Mouse (Mus musculus) intestine, embryonic 15.5 days (tissue): ENCODE measurements at regions not wholly inside any gene's neighbourhood (a gene's known extent, or its start where the extent isn't known, plus 50 kb on each side); places are given as distances from the start of the nearest gene placed in this dataset.

Experiments used
- ATAC-seq: fragments of 200-750 bp; cut with Nextera tagmentation; 2 replicates; pipeline ENCODE4 v1.8.0; 2017; ENCODE audit warnings: moderate TSS enrichment, moderate library complexity
- H3K27ac ChIP-seq: fragments of 300-500 bp; sonication (generic); 2 replicates; pipeline ENCODE4 v1.5.1; 2015; ENCODE audit warnings: mild to moderate bottlenecking, inconsistent platforms
- H3K27me3 ChIP-seq: fragments of 300-500 bp; sonication (generic); replicated peaks from 2 replicates; pipeline ENCODE4 v1.6.1; 2015; ENCODE audit warnings: inconsistent platforms
- H3K36me3 ChIP-seq: fragments of 300-500 bp; sonication (generic); 2 replicates; pipeline ENCODE4 v1.6.1; 2015; ENCODE audit warnings: inconsistent platforms
- H3K4me1 ChIP-seq: fragments of 300-500 bp; sonication (generic); replicated peaks from 2 replicates; pipeline ENCODE4 v1.6.1; 2015; ENCODE audit warnings: inconsistent platforms
- H3K4me2 ChIP-seq: fragments of 300-500 bp; sonication (generic); replicated peaks from 2 replicates; pipeline ENCODE4 v1.6.1; 2015; ENCODE audit warnings: mild to moderate bottlenecking, inconsistent platforms
- H3K4me3 ChIP-seq: fragments of 300-500 bp; sonication (generic); replicated peaks from 2 replicates; pipeline ENCODE4 v1.5.1; 2015; ENCODE audit warnings: inconsistent platforms
- H3K9ac ChIP-seq: fragments of 300-500 bp; sonication (generic); 2 replicates; pipeline ENCODE4 v1.6.1; 2015; ENCODE audit warnings: inconsistent platforms
- H3K9me3 ChIP-seq: fragments of 300-500 bp; sonication (generic); 2 replicates; pipeline ENCODE4 v1.6.1; 2016; ENCODE audit warnings: inconsistent platforms
- WGBS: fragments of 180-500 bp; shearing (Covaris S2); methylation state at CpG from one replicate; pipeline ENCODE4 v1.1.7; 2015; 5-methylcytosine and 5-hydroxymethylcytosine counted together

GRCm38 (mm10) chr4:84222805-84223335 is 452.2 kb downstream of the Bnc2 start:
- no peak overlapping the region for H3K4me3 ChIP-seq
- H3K4me1 ChIP-seq: no peaks in the 10 kb centered on the region
- H3K27me3 ChIP-seq: no peaks in the 10 kb centered on the region
- WGBS: 88% methylated on average over 11 of the region's 11 CpGs
- no peaks in the 10 kb centered on the region for H3K36me3 ChIP-seq
- no peak overlapping the region for H3K4me2 ChIP-seq
- H3K9me3 ChIP-seq: no peaks in the 10 kb centered on the region
- ATAC-seq: no peak
- H3K27ac ChIP-seq: no peak overlapping the region
- no peak overlapping the region for H3K9ac ChIP-seq

- ATAC-seq: no peak
- Histone ChIP-seq H3K4me3 (no peak overlapping the region), H3K9ac (no peak overlapping the region), H3K4me1 (no peaks in the 10 kb centered on the region), H3K4me2 (no peak overlapping the region), H3K9me3 (no peaks in the 10 kb centered on the region), H3K36me3 (no peaks in the 10 kb centered on the region), H3K27me3 (no peaks in the 10 kb centered on the region), H3K27ac (no peak overlapping the region)
- WGBS: 68% methylated on average over 6 of the region's 6 CpGs
Observed at GRCm38 (mm10) chr4:84224556-84224955, 450.5 kb downstream of the Bnc2 start.
